Mouse (Mus musculus) ES-E14 (cell line): ENCODE measurements at regions not wholly inside any gene's neighbourhood (a gene's known extent, or its start where the extent isn't known, plus 50 kb on each side); places are given as distances from the start of the nearest gene placed in this dataset.

ENCODE experiments used
- DNase-seq: peaks from one replicate; pipeline ENCODE4 v3.0.0-alpha.2; 2013; ENCODE audit warnings: low read depth, low spot score
- H3K27ac ChIP-seq: 2 replicates; pipeline ENCODE4 v1.5.1; 2012; ENCODE audit warnings: low read depth, mild to moderate bottlenecking, low read length, moderate library complexity, mixed read lengths; ENCODE audit not compliant: poor library complexity, insufficient read depth, severe bottlenecking
- H3K36me3 ChIP-seq: 2 replicates; pipeline ENCODE4 v1.6.1; 2012; ENCODE audit warnings: mild to moderate bottlenecking, low read length, moderate library complexity, mixed read lengths; ENCODE audit not compliant: control insufficient read depth, poor library complexity, insufficient read depth, severe bottlenecking
- H3K4me1 ChIP-seq, 2 experiments: fragments of 150-350 bp in 1 of 2; sonication (generic) in 1 of 2; 2 replicates each; pipeline ENCODE4 v1.6.1; 2012; ENCODE audit warnings: low read length in 2 of 2, mild to moderate bottlenecking in 1 of 2, mixed read lengths in 1 of 2; ENCODE audit not compliant: control insufficient read depth in 2 of 2, insufficient read depth in 2 of 2, poor library complexity in 1 of 2
- H3K4me3 ChIP-seq, 2 experiments: fragments of 150-350 bp in 1 of 2; sonication (generic) in 1 of 2; 2 replicates each; pipeline ENCODE4 v1.5.1; 2012; ENCODE audit warnings: low read length in 2 of 2, low read depth in 1 of 2, mild to moderate bottlenecking in 1 of 2, mixed read lengths in 1 of 2; ENCODE audit not compliant: insufficient read depth in 1 of 2, poor library complexity in 1 of 2, severe bottlenecking in 1 of 2
- H3K9ac ChIP-seq: 2 replicates; pipeline ENCODE4 v1.6.1; 2012; ENCODE audit warnings: low read depth, mild to moderate bottlenecking, low read length, mixed read lengths; ENCODE audit not compliant: poor library complexity, insufficient read depth, severe bottlenecking
- H3K9me3 ChIP-seq: fragments of 150-350 bp; sonication (generic); 2 replicates; pipeline ENCODE4 v1.6.1; 2012; ENCODE audit warnings: low read depth, mild to moderate bottlenecking, low read length; ENCODE audit not compliant: control insufficient read depth, insufficient read depth
- CHD2 ChIP-seq: IDR thresholded peaks from 2 replicates; pipeline ENCODE4 v1.6.1; 2014; ENCODE audit warnings: mild to moderate bottlenecking, low read depth, low read length, inconsistent platforms
- HCFC1 ChIP-seq: IDR thresholded peaks from 2 replicates; pipeline ENCODE4 v1.6.1; 2012; ENCODE audit warnings: low read length, inconsistent platforms, borderline replicate concordance; ENCODE audit not compliant: insufficient read depth
- MAFK ChIP-seq: IDR thresholded peaks from 2 replicates; pipeline ENCODE4 v1.6.1; 2014; ENCODE audit warnings: mild to moderate bottlenecking, low read depth, low read length, inconsistent platforms; ENCODE audit not compliant: insufficient read depth
- ZC3H11A ChIP-seq: IDR thresholded peaks from 2 replicates; pipeline ENCODE4 v1.6.1; 2012; ENCODE audit warnings: low read depth, mild to moderate bottlenecking, inconsistent platforms, low read length, borderline replicate concordance
- ZNF384 ChIP-seq: IDR thresholded peaks from 2 replicates; pipeline ENCODE4 v1.6.1; 2012; ENCODE audit warnings: low read depth, low read length, inconsistent platforms
- in situ Hi-C, 2 experiments: fragments of 600-800 bp; cut with MboI; formaldehyde crosslinking; loops; one replicate each; pipeline ENCODE4 v1.15.1; 2025; ENCODE audit warnings: low sequenced_read_pairs in 2 of 2, inconsistent platforms in 1 of 2; ENCODE audit not compliant: unreplicated experiment in 2 of 2

DNA sequence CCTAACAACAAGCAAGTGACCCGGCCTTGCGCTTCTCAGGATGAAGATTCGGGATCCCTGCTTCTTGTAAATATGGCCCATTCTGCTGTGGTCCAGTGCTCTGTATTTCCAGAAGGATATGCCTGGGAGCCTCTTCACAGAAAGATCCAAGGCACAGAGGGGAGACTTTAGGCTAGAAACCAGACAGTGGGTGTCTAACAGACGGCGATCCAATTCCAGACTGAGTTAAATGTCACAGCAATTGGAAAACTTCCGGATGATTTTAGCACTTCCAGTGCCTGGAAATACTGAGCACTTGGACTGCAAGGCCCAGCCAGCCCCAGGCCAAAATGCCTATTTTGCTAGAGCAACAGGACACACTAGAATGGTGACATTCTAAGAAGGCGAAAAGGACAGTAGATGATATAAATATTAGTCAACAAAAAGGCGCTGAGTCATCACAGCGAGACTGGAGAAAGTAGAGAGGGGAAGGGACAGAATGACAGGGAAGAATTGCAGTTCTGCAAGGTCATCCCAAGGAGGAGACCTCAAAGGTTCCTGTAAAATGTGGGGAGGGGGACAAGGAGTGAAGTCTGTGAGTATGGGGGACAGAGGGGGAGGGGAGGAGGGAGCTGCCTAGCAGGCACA, 111.7 kb upstream of the Msx2 start:
- Histone ChIP-seq H3K27ac (no peak overlapping the region), H3K9me3 (no peaks in the 10 kb centered on the region), H3K36me3 (no peaks in the 10 kb centered on the region), H3K9ac (no peak overlapping the region), H3K4me3 (no peak overlapping the region), H3K4me1 (peaks cover 0 to 6% of the 10 kb centered on the region in 2 experiments; a peak in 2 of 4 replicates)
- TF ChIP-seq CHD2 (no peak), HCFC1 (no peak), MAFK (peak; percentile 80)
- DNase-seq: no peak
- in situ Hi-C loops: no loop called here

DNA sequence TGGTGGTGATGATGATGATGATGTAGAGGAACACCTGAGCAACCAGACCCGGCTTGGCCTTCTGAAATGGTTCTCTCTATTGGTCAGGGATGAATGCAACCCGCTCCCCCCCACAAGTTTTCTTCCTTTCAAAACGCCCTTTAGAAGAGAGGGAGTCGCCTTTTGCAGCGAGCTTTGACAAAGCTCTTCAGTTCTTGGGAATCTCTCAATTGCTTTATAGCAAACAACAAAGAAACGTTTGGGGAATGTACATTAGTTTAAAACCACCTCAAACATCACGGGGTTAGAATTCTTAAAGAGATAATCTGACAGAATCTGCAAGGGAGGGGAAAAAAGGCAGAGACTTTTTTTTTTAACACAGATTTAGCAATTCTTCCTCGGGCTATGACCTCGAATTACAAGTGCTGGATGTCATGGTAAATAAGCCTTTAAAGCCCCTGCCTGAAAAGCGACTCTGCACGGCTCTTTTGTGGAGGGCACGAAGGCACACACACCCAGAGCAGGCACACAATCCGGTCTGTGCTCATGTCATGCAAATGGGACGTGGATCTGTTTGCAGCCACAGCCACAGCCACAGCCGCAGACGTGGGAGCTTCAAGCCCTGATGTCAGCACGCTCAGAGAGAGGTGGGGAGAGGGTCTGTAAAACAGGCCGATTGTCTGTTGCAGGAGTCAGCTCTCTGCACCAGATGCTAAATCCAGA, 81.2 kb upstream of the Msx2 start:
- no peak overlapping the region for H3K9ac ChIP-seq
- H3K4me3 ChIP-seq: no peak overlapping the region
- no peak for DNase-seq
- no peaks in the 10 kb centered on the region; a peak in 1 of 4 replicates for H3K4me1 ChIP-seq
- H3K36me3 ChIP-seq: no peaks in the 10 kb centered on the region
- TF ChIP-seq ZNF384 (no peak), MAFK (no peak), ZC3H11A (no peak), HCFC1 (no peak), CHD2 (no peak)
- no peaks in the 10 kb centered on the region for H3K9me3 ChIP-seq
- in situ Hi-C loops: no loop called here
- H3K27ac ChIP-seq: no peak overlapping the region

DNA sequence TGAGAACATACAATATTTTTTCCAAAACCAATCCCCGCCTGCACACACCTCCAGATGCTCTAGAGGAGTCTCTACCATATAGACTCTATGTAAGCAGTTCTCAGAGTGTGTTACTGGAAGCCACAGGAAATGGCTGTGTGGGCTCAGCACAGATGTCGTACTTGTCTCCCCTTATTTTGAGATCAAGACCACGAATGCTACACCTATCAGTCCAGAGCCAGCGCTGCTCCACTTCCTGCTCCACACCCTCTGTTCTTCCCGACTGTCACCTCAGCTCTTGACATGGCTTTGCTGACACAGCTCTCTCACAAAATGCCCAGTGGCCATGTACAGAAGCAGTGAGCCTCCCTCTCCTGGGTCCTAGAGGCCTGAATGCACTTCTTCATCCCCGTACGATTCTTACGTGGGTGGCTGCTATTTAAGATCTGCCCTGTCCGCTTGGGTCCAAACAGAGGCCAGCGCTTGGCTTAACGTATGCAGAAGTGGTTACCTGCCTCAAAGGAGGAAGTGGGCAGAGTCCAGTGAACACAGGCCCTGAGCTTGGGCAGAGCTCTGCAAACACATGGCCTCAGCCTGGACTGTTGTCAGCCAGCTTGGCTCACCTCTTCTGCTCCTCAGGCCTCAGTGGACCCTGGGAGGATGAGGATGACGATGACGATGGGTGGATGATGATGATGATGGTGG, 80.5 kb upstream of the Msx2 start:
- Histone ChIP-seq H3K36me3 (no peaks in the 10 kb centered on the region), H3K9ac (no peak overlapping the region), H3K9me3 (no peaks in the 10 kb centered on the region), H3K27ac (no peak overlapping the region), H3K4me3 (no peak overlapping the region), H3K4me1 (no peaks in the 10 kb centered on the region; a peak in 1 of 4 replicates)
- TF ChIP-seq HCFC1 (no peak), ZC3H11A (no peak), MAFK (no peak), CHD2 (no peak), ZNF384 (no peak)
- in situ Hi-C loops: no loop called here
- DNase-seq: no peak

DNA sequence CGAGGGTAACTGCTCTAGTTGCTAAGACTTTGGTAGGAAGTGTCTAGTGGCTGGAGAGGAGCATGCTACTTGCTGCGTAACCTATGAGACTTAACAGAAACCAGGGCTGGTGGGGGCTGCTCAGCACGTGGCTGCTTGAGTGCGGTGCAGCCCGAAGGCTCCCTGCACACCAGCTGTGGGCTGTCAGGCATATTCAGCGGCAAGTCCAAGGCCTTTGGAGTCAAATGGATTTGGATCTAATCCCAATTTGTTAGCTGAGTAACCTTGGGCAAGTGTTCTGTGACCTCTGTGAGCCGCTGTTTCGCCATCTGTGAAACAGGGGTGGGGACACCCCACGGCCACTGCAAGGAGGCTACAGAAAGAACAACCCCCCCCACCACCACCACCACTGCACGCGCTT, 75.5 kb upstream of the Msx2 start:
- no peak overlapping the region for H3K27ac ChIP-seq
- H3K9ac ChIP-seq: no peak overlapping the region
- no peaks in the 10 kb centered on the region for H3K9me3 ChIP-seq
- DNase-seq: no peak
- in situ Hi-C loops: no loop called here
- no peaks in the 10 kb centered on the region for H3K4me1 ChIP-seq
- no peaks in the 10 kb centered on the region for H3K36me3 ChIP-seq
- no peak overlapping the region for H3K4me3 ChIP-seq
- TF ChIP-seq ZC3H11A (no peak), HCFC1 (no peak), ZNF384 (no peak), MAFK (no peak), CHD2 (no peak)
